Comparison of ENCODE assay signal across 24 mouse cellular contexts in the genomic region with DNA sequence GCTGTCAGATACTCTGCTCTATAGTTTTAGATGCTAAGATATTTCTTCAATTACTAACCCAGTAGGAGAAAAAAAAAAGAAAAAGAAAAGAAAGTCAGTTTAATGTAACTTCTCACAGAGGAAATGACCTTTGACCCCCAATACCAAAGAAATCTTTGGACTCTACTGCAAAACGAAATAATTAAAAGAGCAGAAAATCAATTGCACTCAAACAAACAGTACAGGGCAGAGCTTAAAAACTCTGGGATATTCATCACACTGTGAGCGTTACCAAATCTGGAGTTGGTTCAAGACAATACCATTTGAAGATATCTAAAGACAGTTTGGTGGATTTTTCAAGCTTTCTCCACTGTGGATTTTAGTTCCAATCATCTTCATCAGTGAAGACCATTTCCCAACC. TPM values are rescaled to one million over a fixed set of nuclear protein-coding genes. Genes with fewer than 3 reads are reported as not detected.
"Had no signal": no experiment of that assay in that cellular context is flagged by ENCODE, and none has a peak within 500 bp of the region (broad histone marks: within the 10 kb centered on the region; RNA-seq: fewer than 3 reads in every experiment).

No protein-coding gene starts in this region.

- H3K4me1 ChIP-seq: lung, embryonic 15.5 days; midbrain, embryonic 10.5 days; midbrain, embryonic 12.5 days; neural tube, embryonic 13.5 days; neural tube, embryonic 15.5 days had no signal

- DNase-seq: lung, adult 18-20 months; lung, postnatal 4 days; midbrain, embryonic 14.5 days; retina, postnatal 1 day; right cerebral cortex, adult 18-20 months; right cerebral cortex, postnatal 25 days; right cerebral cortex, postnatal 4 days; spleen, adult 18-20 months; thymus, adult 18-20 months; thymus, postnatal 14 days; thymus, postnatal 36 days had no signal

- H3K36me3 ChIP-seq: lung, embryonic 15.5 days; midbrain, embryonic 10.5 days; midbrain, embryonic 12.5 days; neural tube, embryonic 13.5 days; neural tube, embryonic 15.5 days had no signal

- H3K4me2 ChIP-seq: lung, embryonic 15.5 days; midbrain, embryonic 12.5 days; neural tube, embryonic 13.5 days; neural tube, embryonic 15.5 days had no signal

- H3K4me3 ChIP-seq: lung, embryonic 15.5 days; midbrain, embryonic 10.5 days; midbrain, embryonic 12.5 days; myocyte; neural tube, embryonic 13.5 days; neural tube, embryonic 15.5 days had no signal

- H3K27me3 ChIP-seq: lung, embryonic 15.5 days; midbrain, embryonic 12.5 days; neural tube, embryonic 13.5 days; neural tube, embryonic 15.5 days had no signal

- H3K9me3 ChIP-seq: lung, embryonic 15.5 days; midbrain, embryonic 10.5 days; midbrain, embryonic 12.5 days; neural tube, embryonic 13.5 days; neural tube, embryonic 15.5 days had no signal

- ATAC-seq: lung, postnatal 0 days; midbrain, embryonic 16.5 days had no signal

- H3K27ac ChIP-seq: lung, embryonic 15.5 days; midbrain, embryonic 10.5 days; midbrain, embryonic 12.5 days; neural tube, embryonic 13.5 days; neural tube, embryonic 15.5 days had no signal

- H3K9ac ChIP-seq: lung, embryonic 15.5 days; midbrain, embryonic 12.5 days; neural tube, embryonic 13.5 days; neural tube, embryonic 15.5 days had no signal

RNA-seq across cellular contexts. Expression of gene Gm29133, which starts 15.4 kb away (rescaled TPM):
- polyA plus RNA-seq: lung, embryonic 15.5 days; lung, postnatal 0 days; midbrain, embryonic 10.5 days; midbrain, embryonic 12.5 days; midbrain, embryonic 14.5 days; midbrain, embryonic 16.5 days; myocyte; neural tube, embryonic 11.5 days; neural tube, embryonic 13.5 days; neural tube, embryonic 15.5 days; small intestine, adult 2 months; stomach, embryonic 14.5 days; stomach, embryonic 16.5 days; thymus, postnatal 0 days had no signal
